Mouse (Mus musculus) T-cell, adult 2 months (primary cell): ENCODE data around the gene Fsd1.
A peak's percentile ranks its signal among the peaks of the same experiment; 100 is the strongest.

ENCODE experiments used
- DNase-seq: peaks from one replicate; pipeline ENCODE4 v3.0.0; 2022; ENCODE audit warnings: low spot score

The Fsd1 gene

GRCm38 (mm10) chr17:55963171-55963570 is 23.1 kb upstream of the Fsd1 start:
- no peak for DNase-seq

DNA sequence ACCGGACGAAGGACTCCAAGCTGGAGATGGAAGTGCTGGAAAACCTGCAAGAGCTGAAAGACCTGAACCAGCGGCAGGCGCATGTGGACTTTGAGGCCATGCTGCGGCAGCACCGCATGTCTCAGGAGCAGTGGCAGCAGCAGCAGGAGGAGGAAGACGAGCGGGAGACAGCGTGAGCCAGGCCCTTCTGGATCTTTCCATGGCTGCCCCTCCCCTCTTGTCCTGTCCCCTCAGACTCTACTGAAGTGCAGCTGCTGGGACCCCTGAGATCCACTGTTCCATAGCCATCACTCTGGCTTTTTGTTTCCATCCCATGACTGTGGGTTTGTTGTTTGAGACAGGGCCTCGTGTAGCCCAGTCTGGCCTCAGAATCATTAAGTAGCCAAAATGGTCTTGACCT is 21.8 kb upstream of the Fsd1 start:
- no peak for DNase-seq

- DNase-seq, result no peak
These were observed 21.3 kb upstream of the Fsd1 start for GRCm38 (mm10) chr17:55964996-55965395.

DNA sequence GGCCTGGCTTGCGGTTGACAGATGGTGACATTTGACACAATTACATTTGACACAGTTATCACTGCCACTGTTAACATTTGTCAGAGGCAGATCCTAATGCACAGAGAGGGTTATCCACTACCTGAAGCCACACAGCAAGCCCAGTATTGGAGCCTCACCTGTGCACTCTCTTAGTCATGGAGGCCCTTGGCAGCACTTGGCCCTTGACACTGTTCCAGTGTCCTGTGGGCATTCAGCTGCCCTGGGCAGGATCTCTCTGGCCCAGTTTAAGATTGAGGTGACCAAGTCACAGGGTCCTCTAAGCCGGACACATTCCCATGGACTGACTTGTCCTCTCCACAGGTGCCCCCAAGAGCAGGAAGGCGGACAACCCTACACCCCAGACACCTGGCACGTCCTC is 19.1 kb upstream of the Fsd1 start:
- no peak for DNase-seq

DNA sequence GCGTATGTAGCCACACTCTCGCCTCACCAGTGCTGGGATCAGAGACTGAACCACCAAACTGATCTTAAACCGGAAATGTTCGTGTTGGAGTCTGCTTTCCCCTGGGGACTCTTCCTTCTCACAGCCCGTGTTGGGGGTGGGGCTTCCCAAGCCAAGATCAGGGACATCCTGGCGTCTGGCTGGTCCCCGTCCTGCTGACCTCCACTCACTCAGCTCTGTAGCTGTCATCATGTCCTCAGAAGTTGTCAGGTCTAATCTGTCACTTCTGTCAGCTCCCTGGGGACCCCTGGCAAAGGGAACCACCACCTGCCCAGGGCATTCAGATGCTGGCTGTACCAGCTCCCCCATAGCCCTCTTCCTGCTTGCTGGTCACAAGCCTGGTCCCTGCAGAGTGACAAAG is 18.1 kb upstream of the Fsd1 start:
- no peak for DNase-seq

- no peak for DNase-seq
These were observed 16.7 kb upstream of the Fsd1 start for GRCm38 (mm10) chr17:55969560-55969959.

GRCm38 (mm10) chr17:55969966-55970891 is 16.1 kb upstream of the Fsd1 start, which contains the start of gene Shd:
TSS of gene Shd (plus strand) at chr17:55970467.
- no peak for DNase-seq

DNA sequence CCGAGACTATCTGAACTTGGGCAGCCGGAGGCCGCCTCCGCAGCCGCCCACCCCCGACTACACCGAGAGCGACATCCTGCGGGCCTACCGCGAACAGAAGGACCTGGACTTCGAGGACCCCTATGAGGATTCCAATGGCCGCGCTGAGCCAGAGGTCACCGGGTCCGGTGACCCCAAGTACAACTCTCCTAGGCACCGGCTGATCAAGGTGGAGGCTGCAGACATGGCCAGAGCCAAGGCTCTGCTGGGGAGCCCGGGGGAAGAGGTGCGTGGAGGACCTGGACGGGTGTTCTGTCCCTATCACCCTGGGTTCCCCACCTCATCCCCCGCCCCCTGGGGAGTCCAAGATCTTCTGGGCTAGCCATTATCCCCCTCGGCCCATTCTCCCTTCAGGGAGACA is 14.9 kb upstream of the Fsd1 start:
- DNase-seq, result no peak

DNA sequence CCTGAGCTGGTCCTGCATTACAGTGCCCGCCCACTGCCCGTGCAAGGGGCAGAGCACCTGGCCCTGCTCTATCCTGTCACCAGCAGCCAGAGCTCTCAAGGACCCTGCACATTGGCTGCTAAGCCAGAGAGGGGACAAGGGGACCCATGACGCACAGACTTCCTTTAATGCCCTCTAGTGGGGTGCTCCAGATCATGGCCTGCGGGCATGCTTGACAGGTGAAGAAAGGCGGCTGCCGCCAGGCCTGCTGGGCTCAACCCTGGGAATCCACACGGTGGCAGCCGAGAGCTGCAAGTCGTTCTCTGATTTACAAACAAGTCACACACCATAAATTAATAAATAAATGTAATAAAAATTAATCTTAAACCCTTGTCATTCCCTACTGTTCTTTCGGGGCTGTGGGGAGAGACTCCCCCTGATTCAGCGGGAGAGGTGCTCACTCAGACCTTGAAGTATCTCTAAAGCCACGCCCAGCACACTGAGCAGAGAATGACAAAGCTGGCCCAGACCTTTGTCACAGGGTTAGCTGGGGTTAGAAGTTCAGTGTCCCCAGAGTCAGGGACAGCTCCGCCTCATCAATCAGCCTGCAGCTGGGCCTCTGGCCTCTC is 9.9 kb upstream of the Fsd1 start:
- DNase-seq, result peak; percentile 65

DNA sequence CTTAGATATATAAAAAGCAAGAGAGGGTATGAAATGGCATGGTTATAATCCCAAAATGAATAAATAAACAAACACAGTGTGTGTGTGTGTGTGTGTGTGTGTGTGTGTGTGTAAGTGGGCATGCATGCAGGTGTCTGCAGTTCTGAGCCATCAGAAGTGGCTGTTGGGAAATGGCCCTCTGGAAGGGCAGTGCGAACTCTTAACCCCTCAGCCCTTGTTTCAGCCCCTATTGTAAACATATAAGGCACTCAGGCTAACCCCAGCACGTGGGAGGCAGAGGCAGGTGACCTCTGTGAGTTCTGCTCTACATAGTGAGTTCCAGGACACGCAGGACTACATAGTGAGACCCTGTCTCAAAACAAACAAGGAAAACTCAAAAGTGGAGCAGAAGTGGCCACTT is 9.0 kb upstream of the Fsd1 start:
- DNase-seq, result no peak

- DNase-seq, result no peak
These were observed 4.1 kb downstream of the Fsd1 start for GRCm38 (mm10) chr17:55990278-55990898.

DNA sequence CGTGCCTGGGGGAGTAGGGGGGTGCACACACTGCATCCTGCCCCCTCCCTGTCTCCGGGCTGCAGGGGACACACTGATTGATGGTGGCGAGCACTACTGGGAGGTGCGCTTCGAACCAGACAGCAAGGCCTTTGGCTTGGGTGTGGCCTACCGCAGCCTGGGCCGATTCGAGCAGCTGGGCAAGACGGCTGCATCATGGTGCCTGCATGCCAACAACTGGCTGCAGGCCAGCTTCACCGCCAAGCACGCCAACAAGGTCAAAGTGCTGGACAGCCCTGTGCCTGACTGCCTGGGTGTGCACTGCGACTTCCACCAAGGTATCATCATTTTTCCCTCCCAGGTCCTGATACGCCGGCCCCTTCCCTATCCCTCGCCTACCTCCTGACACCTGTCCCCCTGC is 9.7 kb downstream of the Fsd1 start:
- no peak for DNase-seq

DNA sequence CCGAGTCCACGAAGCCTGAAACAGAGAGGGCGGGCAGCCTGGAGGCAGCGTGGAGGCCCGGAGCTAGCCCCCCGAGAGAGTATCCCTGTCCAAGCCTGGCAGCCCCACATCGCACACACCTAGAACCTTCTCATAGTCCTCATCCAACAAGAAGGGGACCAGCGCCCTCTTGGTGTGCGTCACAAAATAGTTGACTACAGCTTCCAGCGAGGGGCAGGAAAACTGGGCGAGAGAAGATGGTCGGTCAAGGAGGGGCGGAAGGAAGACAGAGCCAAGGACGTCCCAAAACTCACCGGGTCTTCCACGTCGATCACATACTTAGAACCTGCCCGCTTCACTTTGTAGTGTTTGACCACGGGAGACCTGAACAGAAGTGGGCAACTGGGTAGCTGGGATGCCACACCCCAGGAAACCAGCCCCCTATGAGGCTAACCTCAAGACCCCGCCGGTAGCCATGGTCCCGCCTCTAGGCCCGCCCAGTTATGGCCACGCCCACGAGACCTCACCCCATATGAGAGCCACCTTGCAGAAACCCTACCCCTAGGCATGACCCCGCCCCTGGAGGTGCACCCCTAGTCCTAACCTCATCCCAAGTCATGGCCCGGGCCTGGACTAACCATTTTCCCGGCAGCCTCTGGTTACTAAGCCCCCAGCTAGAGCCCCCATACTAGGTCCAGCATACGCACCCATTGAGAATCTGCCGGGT is 13.6 kb downstream of the Fsd1 start:
- DNase-seq, result no peak

- no peak for DNase-seq
These were observed 16.7 kb downstream of the Fsd1 start for GRCm38 (mm10) chr17:56003000-56003399.

GRCm38 (mm10) chr17:56005415-56006061 is 19.2 kb downstream of the Fsd1 start, which contains the start of the genes Stap2 and Mpnd:
TSS of gene Stap2 (minus strand) at chr17:56005584.
TSS of gene Mpnd (plus strand) at chr17:56005711.
- no peak for DNase-seq

DNA sequence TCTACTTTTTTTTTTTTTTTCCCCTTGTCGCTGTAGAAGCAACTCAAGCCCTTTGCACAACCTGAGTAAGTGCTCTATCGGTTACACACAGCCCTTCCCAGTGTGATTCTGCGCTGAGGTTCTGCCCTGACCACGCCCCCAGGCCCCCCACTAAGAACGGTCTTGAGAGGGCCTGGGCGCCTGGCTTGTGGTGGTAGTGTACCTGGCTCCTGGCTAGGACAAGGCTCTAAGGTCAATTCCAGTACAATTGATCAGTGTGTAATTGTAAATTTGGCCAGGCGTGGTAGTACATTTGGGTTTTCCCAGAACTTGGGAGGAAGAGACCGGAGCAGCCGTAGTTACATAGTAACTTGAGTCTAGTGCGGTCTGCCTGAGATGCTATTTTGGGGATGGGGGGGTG is 20.6 kb downstream of the Fsd1 start:
- no peak for DNase-seq

GRCm38 (mm10) chr17:56007444-56008355 is 21.4 kb downstream of the Fsd1 start:
- DNase-seq, result no peak

- DNase-seq, result peak; percentile 90
These were observed 22.2 kb downstream of the Fsd1 start for GRCm38 (mm10) chr17:56008356-56009087.

GRCm38 (mm10) chr17:56009088-56009961 is 23.0 kb downstream of the Fsd1 start:
- DNase-seq, result peak; percentile 89
